Mouse (Mus musculus) cerebellum, adult 2 months (tissue): Measurements from ENCODE around the gene Tfap2d.

ENCODE experiments used
- CTCF ChIP-seq: fragments of 200-500 bp; IDR thresholded peaks from 2 replicates; pipeline ENCODE4 v1.5.1; 2011; ENCODE audit warnings: low read depth, mild to moderate bottlenecking, control low read depth, low read length, moderate library complexity, borderline replicate concordance; ENCODE audit not compliant: insufficient read depth
- POLR2A ChIP-seq: fragments of 200-500 bp; IDR thresholded peaks from 2 replicates; pipeline ENCODE4 v1.6.1; 2011; ENCODE audit warnings: low read length, control low read depth, borderline replicate concordance; ENCODE audit not compliant: insufficient read depth

DNA sequence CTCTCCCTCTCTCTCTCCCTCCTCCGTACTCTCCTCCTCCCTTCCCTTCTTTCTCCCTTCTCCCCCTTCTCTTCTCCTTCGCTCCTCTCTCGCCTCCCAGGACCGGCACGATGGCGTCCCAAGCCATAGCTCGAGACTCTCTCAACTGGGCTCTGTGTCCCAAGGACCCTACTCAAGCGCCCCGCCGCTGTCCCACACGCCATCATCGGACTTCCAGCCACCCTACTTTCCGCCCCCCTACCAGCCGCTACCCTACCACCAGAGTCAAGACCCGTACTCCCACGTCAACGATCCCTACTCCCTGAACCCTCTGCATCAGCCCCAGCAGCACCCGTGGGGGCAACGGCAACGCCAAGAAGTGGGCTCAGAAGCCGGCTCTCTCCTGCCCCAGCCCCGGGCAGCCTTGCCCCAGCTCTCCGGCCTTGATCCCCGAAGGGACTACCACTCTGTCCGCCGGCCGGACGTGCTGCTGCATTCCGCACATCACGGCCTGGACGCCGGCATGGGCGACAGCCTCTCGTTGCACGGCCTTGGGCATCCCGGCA, 111.1 kb downstream of the Tfap2d start:
- TF ChIP-seq CTCF: no peak
- TF ChIP-seq POLR2A: no peak
